Mouse (Mus musculus): Measurements from ENCODE around the gene Papln. TPM values are rescaled to one million over a fixed set of nuclear protein-coding genes. Genes with fewer than 3 reads are reported as not detected.

The Papln gene
- polyA plus RNA-seq, 1 experiment from 2014 or later, result 0.10 TPM

DNA sequence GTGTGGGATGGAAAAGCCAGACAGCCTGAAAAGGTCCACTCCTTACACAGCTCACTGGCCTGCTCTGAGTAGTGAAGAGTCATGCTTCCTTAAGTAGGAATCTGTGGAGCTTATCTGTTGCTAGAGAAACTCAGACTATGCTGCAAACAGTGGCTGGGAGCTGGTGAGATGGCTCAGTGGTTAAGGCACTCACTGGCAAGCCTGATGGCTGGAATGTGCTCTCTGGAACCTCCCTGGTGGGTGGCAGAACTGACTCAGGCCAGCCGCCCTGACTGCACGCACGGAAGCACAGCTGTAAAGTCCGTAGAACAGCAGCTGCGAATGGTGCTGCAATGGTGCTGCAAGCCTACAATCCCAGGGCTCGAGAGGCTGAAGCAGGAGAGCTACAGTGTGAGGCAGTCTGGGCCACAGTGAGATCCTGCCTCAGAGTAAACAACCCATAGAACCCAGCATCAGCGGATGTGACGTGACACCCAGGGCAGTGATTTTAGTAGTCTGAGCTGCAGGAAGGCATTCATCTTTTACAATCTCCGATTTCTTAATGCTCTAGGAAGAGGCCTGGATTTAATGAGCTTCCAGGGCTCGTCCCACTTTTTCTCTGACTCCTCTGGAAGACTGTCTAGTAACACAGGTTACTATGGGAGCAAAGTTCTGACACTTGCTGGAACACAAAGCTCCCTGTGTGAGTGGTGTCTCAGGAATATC, 29.4 kb downstream of the Papln start:
- Histone ChIP-seq H3K9me3 (no peaks in the 10 kb centered on the region), H3K4me1 (peaks cover 11% of the 10 kb centered on the region), H3K27ac (replicated peaks) (no peak overlapping the region), H3K4me3 (no peak overlapping the region), H3K36me3 (replicated peaks) (peaks cover 60% of the 10 kb centered on the region), H3K27me3 (replicated peaks; ENCODE audit: low read depth, poor library complexity, severe bottlenecking) (no peaks in the 10 kb centered on the region)
- DNase-seq (ENCODE audit: low spot score), result no peak
- WGBS, result 86% methylated on average over 10 of the region's 10 CpGs

GRCm38 (mm10) chr12:83795051-83795450, 31.6 kb downstream of the Papln start:
- 57% methylated on average over 2 of the region's 2 CpGs for WGBS
- Histone ChIP-seq H3K4me3 (no peak overlapping the region), H3K27ac (replicated peaks) (no peak overlapping the region), H3K27me3 (replicated peaks; ENCODE audit: low read depth, poor library complexity, severe bottlenecking) (no peaks in the 10 kb centered on the region), H3K9me3 (no peaks in the 10 kb centered on the region), H3K36me3 (replicated peaks) (peaks cover 82% of the 10 kb centered on the region), H3K4me1 (peaks cover 7% of the 10 kb centered on the region)
- DNase-seq (ENCODE audit: low spot score), result no peak

DNA sequence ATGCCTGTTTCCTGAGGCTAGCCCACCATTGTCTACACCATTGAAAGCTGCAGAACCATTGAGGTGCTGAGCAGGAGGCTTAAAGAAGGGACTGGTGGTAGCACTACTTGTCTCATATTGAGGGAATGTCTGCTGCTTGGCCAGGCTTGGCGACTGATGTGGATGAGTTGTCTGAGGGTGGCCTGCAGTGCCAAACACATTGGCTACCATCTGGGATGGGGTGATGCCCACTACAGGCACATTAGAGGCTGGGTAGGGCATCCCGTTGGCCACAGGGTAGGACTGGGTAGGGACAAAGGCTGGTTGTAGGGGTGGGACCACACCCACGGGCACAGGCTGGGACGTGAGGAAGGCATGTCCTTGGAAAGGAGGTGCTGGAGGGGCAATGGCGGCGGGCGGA, 32.2 kb downstream of the Papln start:
- 95% methylated on average over 7 of the region's 7 CpGs for WGBS
- peaks cover 87% of the 10 kb centered on the region for H3K36me3 ChIP-seq (replicated peaks)
- no peaks in the 10 kb centered on the region for H3K9me3 ChIP-seq
- no peak for DNase-seq (ENCODE audit: low spot score)
- 0 out of 2 replicates have a peak, but pooled peaks cover 3% of the 10 kb centered on the region for H3K4me1 ChIP-seq
- H3K4me3 ChIP-seq, result no peak overlapping the region
- H3K27me3 ChIP-seq (replicated peaks; ENCODE audit: low read depth, poor library complexity, severe bottlenecking), result no peaks in the 10 kb centered on the region
- H3K27ac ChIP-seq (replicated peaks), result no peak overlapping the region

DNA sequence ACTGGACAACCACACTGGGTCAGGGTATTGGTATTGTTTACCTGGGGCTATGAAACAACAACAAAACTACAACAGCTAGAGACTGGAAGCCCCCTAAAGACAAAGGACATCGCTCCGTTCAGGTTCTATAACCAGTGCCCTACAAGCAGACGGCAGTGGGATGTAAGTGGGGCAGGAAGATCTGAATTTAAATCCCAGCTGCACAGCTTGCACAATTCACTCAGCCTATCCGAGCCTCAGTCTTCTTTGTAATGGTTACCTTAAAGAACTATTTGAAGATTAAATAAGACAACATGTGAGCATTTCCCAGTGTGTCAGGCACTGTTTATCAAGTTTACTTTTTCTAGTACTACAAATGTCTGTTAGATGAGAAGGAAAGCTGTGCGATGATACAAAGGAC, 34.9 kb downstream of the Papln start:
- 92% methylated on average over 5 of the region's 5 CpGs for WGBS
- Histone ChIP-seq H3K36me3 (replicated peaks) (peaks cover 92% of the 10 kb centered on the region), H3K4me1 (no peaks in the 10 kb centered on the region), H3K9me3 (no peaks in the 10 kb centered on the region), H3K27me3 (replicated peaks; ENCODE audit: low read depth, poor library complexity, severe bottlenecking) (no peaks in the 10 kb centered on the region), H3K4me3 (no peak overlapping the region), H3K27ac (replicated peaks) (no peak overlapping the region)
- DNase-seq (ENCODE audit: low spot score), result no peak

- H3K9me3 ChIP-seq, result peaks cover 5% of the 10 kb centered on the region; the same call in 1 of the 2 replicates
- H3K27ac ChIP-seq (replicated peaks), result no peak overlapping the region
- 64% methylated on average over 9 of the region's 9 CpGs for WGBS
- H3K4me3 ChIP-seq, result no peak overlapping the region
- H3K4me1 ChIP-seq, result no peaks in the 10 kb centered on the region
- H3K36me3 ChIP-seq (replicated peaks), result peaks cover 95% of the 10 kb centered on the region
- DNase-seq (ENCODE audit: low spot score), result no peak
- H3K27me3 ChIP-seq (replicated peaks; ENCODE audit: low read depth, poor library complexity, severe bottlenecking), result no peaks in the 10 kb centered on the region
These were observed 37.5 kb downstream of the Papln start for GRCm38 (mm10) chr12:83800943-83801342.

DNA sequence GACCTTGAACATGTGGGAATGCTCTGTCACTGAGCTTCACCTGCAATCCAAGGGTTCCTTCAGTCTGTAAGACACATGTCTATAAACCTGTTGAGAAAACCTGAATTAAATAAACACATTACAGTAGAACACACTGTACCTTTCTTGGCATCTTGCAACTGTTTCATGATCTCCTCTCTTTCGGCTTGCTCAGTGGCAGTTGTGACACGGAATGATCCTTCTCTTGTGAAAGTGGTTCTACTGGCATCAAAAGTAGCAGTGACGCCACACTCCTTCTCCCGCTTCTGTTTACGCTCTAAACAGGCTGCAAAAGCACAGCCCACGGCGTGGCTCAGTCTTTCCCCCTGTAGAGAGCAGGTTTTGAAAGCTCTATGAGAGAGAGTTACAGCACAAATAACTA, 40.2 kb downstream of the Papln start:
- DNase-seq (ENCODE audit: low spot score), result no peak

DNA sequence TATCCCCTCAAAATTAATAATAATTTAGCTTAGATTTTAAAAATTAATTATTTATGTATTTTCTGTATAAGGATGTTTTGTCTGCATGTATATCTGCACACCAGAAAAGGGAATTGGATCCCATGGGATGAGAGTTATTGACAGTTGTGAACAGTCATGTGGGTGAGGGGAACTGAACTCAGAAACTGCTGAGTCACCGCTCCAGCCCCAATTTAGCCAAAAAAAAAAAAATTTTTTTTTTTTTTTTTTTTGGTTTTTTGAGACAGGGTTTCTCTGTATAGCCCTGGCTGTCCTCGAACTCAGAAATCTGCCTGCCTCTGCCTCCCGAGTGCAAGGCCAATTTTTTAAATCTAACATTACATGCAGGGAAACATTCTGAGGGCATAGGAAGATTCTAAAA, 48.5 kb downstream of the Papln start:
- WGBS, result 94% methylated on average over 3 of the region's 3 CpGs
- Histone ChIP-seq H3K36me3 (replicated peaks) (peaks cover 32% of the 10 kb centered on the region), H3K4me1 (no peaks in the 10 kb centered on the region), H3K4me3 (no peak overlapping the region), H3K27me3 (replicated peaks; ENCODE audit: low read depth, poor library complexity, severe bottlenecking) (no peaks in the 10 kb centered on the region), H3K27ac (replicated peaks) (no peak overlapping the region), H3K9me3 (no peaks in the 10 kb centered on the region)
- no peak for DNase-seq (ENCODE audit: low spot score)

More for the DNA sequence above, 40.2 kb downstream of the Papln start:
- H3K4me3 ChIP-seq, result no peak overlapping the region
- no peaks in the 10 kb centered on the region for H3K27me3 ChIP-seq (replicated peaks; ENCODE audit: low read depth, poor library complexity, severe bottlenecking)
- no peaks in the 10 kb centered on the region for H3K4me1 ChIP-seq
- H3K27ac ChIP-seq (replicated peaks), result no peak overlapping the region
- peaks cover 97% of the 10 kb centered on the region for H3K36me3 ChIP-seq (replicated peaks)
- H3K9me3 ChIP-seq, result peaks cover 7% of the 10 kb centered on the region; the same call in 1 of the 2 replicates
- WGBS, result 93% methylated on average over 7 of the region's 7 CpGs

GRCm38 (mm10) chr12:83816616-83817015, 53.2 kb downstream of the Papln start:
- no peaks in the 10 kb centered on the region for H3K27me3 ChIP-seq (replicated peaks; ENCODE audit: low read depth, poor library complexity, severe bottlenecking)
- DNase-seq (ENCODE audit: low spot score), result no peak
- no peaks in the 10 kb centered on the region for H3K4me1 ChIP-seq
- no peaks in the 10 kb centered on the region for H3K9me3 ChIP-seq
- H3K36me3 ChIP-seq (replicated peaks), result peaks cover 24% of the 10 kb centered on the region
- 86% methylated on average over 1 of the region's 1 CpGs for WGBS
- no peak overlapping the region for H3K27ac ChIP-seq (replicated peaks)
- H3K4me3 ChIP-seq, result no peak overlapping the region

GRCm38 (mm10) chr12:83830424-83830823, 67.0 kb downstream of the Papln start:
- DNase-seq (ENCODE audit: low spot score), result no peak
- WGBS, result 77% methylated on average over 3 of the region's 3 CpGs
- H3K4me1 ChIP-seq, result no peaks in the 10 kb centered on the region
- peaks cover 37% of the 10 kb centered on the region for H3K36me3 ChIP-seq (replicated peaks)
- no peaks in the 10 kb centered on the region for H3K27me3 ChIP-seq (replicated peaks; ENCODE audit: low read depth, poor library complexity, severe bottlenecking)
- H3K27ac ChIP-seq (replicated peaks), result no peak overlapping the region
- no peak overlapping the region for H3K4me3 ChIP-seq
- no peaks in the 10 kb centered on the region for H3K9me3 ChIP-seq

GRCm38 (mm10) chr12:83833979-83834378, 70.5 kb downstream of the Papln start:
- peaks cover 51% of the 10 kb centered on the region for H3K36me3 ChIP-seq (replicated peaks)
- no peak for DNase-seq (ENCODE audit: low spot score)
- WGBS, result 91% methylated on average over 3 of the region's 3 CpGs
- H3K9me3 ChIP-seq, result no peaks in the 10 kb centered on the region
- H3K27me3 ChIP-seq (replicated peaks; ENCODE audit: low read depth, poor library complexity, severe bottlenecking), result no peaks in the 10 kb centered on the region
- no peaks in the 10 kb centered on the region for H3K4me1 ChIP-seq
- H3K4me3 ChIP-seq, result no peak overlapping the region
- H3K27ac ChIP-seq (replicated peaks), result no peak overlapping the region

DNA sequence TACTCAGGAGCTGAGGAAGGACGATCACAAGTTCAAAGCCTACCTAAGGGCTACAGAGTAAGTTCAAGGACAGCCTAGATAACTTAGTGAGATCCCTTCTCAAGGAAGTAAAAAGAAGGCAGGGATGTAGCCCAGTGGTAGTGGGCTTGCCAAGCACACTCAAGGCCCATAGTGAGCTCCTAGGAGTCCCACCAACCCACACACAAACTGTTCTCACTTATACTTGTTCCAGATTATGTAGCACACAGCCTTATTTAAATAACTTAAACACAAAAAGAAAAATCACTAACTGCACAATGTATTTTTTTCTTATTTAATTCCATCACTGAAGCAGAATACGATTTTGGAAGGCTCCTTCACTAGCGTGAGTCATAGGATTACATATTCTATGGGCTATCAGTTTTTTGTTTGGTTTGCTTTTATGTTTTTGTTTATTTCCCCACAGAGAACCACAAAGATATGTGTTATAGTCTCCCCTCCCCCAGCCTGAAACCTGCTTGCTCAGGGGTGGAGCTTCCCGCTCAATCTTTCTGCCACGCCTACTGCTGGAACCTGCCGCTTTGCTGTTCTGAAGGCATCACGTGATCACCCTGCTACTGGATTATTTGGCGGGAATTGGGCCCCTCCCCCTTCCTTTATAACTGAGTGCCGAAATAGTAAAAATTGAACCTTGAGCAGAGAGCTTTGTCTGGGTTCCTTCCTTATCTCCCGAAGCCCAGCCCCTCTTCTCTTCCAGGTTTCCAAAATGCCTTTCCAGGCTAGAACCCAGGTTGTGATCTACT, 78.2 kb downstream of the Papln start:
- H3K9me3 ChIP-seq, result no peaks in the 10 kb centered on the region
- no peak overlapping the region for H3K27ac ChIP-seq (replicated peaks)
- DNase-seq (ENCODE audit: low spot score), result no peak
- 90% methylated on average over 10 of the region's 10 CpGs for WGBS
- H3K27me3 ChIP-seq (replicated peaks; ENCODE audit: low read depth, poor library complexity, severe bottlenecking), result no peaks in the 10 kb centered on the region
- no peak overlapping the region for H3K4me3 ChIP-seq
- peaks cover 51% of the 10 kb centered on the region for H3K36me3 ChIP-seq (replicated peaks)
- H3K4me1 ChIP-seq, result no peaks in the 10 kb centered on the region

Data from embryonic facial prominence, embryonic 10.5 days (tissue).